Mouse (Mus musculus) heart, postnatal 36 days (tissue): ENCODE results near the gene Rnf115. TPM values are rescaled to one million over a fixed set of nuclear protein-coding genes. Genes with fewer than 3 reads are reported as not detected.

ENCODE experiments used
- DNase-seq, 2 experiments: peaks; one replicate each; pipeline ENCODE4 v3.0.0; 2021 to 2022
- intact Hi-C: fragments of 180-260 bp; cut with DNase I; formaldehyde crosslinking; loops from one replicate; pipeline ENCODE4 v1.15.1; 2025
- total RNA-seq, 2 experiments: library from RNA; stranded (reverse); gene quantifications; 2 replicates each; pipeline ENCODE4 v1.2.3; 2021

Gene Rnf115
- total RNA-seq, 2 experiments from 2014 or later: 19.8 to 27.3 TPM

DNA sequence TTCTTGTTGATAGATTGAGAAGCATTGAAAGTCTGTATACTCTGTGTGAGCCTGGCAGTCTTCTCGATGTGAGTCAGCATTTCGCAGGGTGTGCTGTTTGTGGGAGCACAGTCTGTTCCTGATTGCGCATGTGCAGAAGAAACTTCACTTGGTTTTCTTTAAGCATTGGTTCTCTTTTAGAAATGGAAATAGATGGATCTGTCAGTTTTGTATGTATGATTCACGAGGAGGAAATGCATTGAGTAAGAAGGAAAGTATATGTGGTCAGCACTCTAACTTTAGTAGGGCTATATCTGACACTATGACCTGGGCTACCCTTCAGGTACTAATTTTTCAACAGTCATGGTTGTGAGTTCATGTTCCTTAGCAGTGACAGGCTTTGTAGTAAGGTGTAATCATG is 32.2 kb downstream of the Rnf115 start:
- no peak for DNase-seq
- intact Hi-C loops: no loop called here

DNA sequence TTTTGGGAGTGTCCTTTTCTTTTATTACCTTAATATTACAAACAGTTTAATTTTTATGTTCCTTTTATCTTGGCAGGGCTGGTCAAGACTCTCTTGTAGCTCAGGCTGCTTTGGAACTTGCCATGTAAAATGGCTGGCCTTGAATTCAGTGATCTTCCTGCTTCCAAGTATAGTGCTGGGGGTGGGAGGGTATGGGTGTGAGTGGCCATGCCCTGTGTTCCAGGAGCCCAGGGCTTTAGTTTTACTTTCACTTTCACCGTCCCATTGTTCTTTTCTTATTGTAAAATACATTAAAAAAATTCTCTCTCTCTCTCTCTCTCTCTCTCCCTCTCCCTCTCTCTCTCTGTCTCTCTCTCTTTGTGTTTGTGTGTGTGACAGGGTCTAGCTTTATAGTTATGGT is 37.1 kb downstream of the Rnf115 start:
- intact Hi-C loops: no loop called here
- no peak for DNase-seq

DNA sequence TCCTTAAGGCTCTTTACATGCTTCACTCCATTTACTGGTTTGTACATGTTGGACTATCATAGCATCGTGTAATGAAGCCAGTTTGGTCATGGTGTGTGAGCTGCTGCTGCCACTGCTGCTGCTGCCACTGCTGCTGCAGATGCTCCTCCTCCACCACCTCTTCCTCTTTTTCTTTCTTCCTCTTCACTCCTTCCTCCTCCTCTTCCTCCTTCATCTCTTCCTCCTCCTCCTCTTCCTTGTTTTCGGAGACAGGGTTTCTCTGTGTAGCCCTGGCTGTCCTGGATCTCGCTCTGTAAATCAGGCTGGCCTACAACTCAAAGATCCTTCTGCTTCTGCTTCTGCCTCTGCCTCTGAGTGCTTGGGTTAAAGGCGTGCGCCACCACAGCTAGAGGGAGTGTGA is 42.5 kb downstream of the Rnf115 start:
- no peak for DNase-seq
- intact Hi-C loops: no loop called here

DNA sequence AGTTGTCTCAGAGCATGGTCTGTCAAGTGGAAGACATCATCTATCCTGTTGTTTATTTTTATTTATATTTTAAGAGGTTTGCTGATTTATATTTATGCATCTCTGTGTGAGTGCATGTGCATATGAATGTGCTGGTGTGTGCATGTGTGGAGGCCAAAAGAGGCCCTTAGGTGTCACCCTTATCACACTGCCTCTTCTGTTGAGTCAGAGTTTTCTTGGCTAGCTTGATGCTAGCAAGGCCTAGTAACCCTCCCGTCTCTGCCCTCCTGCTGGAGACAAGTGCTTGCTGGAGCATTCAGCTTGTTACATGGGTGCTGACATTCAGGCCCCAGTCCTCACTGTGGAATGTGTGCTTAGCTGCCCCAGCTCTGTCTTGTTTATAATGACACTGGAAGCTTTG is 45.5 kb downstream of the Rnf115 start:
- intact Hi-C loops: no loop called here
- DNase-seq: no peak

DNA sequence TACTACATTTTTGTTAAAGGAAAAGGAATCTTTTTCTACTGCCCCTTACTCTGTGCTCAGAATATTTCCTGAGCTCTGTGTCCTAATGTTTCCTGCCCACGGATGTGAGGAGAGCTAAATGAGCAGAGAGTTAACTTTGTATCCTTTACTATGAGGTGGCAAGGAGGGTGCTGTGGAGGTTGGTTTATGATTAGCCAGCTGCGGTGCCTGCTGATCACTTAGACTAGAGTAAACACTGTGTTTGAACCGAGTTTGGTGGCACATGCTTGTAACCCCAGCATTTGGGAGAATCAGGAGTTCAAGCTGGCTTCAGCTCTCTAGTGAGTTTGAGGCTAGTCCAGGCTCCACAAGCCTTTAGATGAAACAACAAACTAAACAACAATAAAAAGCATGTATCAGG is 49.7 kb downstream of the Rnf115 start:
- no peak for DNase-seq
- intact Hi-C loops: no loop called here

DNA sequence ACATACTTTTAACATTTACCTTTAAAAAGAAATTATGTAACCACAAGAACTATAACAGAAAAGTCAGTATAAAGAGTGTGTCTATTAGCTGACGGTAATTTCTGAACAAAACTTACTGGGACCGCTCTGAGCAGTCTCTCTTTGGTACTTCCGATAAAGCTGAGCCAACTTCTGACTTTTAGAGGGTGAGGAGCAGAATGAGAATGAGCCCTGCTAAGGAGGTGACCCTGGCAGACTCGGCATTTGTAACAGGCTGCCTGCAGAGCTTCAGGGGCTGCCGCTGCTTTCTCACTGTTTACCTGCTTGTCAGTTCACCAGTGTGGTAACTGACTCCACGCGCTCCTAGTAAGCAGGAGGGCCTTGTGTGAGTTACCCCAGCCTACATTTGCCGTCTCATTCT is 54.8 kb downstream of the Rnf115 start:
- intact Hi-C loops: no loop called here
- DNase-seq: no peak

DNA sequence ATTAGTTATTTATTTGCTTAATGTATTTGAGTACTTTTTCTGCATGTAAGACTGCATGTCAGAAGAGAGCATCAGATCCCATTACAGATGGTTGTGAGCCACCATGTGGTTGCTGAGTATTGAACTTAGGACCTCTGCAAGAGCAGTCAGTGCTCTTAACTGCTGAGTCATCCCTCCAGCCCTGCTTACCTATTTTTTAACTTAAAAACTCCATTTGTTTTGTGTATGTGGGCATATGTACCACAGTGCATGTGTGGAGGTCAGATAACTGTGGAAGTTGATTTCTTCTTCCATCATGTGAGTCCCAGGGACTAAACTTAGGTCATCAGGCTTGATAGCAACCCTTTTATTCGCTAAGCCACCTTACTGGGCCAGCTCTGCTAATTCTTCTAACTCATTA is 60.3 kb downstream of the Rnf115 start:
- DNase-seq: no peak
- intact Hi-C loops: no loop called here

DNA sequence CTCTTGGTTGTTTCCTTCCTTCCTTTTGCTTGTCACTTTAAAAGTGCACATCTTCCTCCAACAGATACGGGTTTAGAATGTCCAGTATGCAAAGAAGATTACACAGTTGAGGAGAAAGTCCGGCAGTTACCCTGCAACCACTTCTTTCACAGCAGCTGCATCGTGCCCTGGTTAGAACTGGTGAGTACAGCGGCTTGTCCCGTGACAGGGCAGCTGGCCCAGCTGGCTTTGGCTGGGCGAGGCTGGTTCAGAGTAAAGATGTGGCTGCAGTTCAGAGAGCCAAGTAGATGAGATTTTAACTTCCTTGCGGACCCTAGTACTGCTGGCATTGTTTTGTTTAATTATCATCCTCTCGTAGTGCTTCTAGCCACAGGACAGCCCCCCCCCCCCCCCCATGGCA is 61.0 kb downstream of the Rnf115 start:
- DNase-seq: peak in 1 of 2 experiments; percentile 11

DNA sequence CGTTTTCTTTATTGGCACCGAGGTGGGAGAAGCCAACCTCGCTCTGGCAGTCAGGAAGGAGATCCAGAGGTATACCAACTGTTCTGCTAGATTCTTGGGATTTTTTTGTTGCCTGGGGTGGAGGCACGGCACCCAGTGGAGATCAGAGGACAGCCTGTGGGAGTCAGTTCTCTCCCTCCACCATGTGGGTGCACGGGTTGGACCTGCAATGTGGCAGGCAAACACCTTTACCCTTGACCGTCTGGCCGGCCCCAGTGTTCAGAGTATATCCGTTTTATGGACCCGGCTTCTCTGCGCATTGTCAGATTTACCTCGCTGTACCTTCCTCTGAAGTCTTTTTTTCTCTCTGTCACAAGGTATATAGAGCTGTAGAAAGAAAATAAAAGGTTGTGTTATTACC is 72.8 kb downstream of the Rnf115 start:
- intact Hi-C loops: no loop called here
- DNase-seq: no peak

More for the DNA sequence above, 61.0 kb downstream of the Rnf115 start:
- intact Hi-C loops: no loop called here

DNA sequence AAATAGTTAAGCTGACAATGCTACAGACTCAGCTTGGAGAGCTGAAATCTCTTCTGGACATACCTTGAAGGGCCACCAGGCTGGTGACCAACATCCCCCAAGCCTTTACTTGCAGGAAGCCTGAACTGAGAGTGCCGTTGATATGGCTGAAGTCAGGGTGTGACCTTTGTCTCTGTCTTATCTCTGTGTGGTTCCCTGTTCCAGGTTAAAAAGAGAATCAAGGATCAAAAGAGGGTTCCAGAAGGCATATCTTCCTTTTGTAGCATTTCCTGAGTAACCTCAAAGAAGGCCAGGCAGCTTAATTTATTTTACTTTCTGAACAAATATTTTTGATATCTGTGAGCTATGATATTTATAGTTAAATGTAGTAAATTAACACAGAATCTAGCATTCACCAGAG is 74.8 kb downstream of the Rnf115 start:
- intact Hi-C loops: no loop called here
- no peak for DNase-seq

DNA sequence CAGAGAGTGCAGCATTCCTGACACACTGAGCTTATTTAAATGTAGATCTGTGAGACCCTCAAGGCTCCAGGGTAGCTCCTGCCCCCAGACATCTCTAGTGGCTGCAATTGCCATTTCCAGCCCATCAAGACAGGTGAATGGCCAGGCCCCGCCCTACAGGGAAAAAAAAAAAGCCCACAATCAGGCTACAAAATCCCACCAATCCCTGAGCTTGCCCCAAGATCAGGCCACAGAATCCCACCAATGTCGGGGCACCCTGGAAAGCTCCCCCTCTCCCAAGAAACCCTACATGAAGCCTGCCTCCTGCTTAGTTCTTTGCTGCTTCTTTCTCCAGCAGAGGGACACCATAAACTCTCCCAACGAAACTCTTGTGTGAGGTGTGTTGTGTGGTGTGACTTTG is 80.7 kb downstream of the Rnf115 start:
- no peak for DNase-seq
- intact Hi-C loops: no loop called here

DNA sequence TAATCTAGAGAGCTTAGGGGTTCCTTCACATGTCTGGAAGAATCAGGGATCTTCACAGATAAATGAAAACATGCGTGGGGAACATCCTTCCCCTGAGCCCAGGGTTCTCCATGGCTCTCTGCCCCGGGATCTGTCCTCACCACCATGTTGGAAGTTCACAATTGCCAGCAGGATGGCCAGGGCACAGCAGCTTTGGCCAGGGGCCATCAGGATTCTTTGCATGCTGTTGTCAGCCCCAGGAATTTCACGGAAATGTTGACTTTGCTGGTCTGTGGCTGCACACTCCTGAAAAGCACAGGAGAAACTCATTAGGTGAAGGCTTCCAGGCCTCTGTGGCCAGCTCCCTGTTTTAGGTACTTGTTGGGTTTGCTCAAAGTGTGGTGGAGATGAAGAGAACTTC is 81.2 kb downstream of the Rnf115 start:
- no peak for DNase-seq

DNA sequence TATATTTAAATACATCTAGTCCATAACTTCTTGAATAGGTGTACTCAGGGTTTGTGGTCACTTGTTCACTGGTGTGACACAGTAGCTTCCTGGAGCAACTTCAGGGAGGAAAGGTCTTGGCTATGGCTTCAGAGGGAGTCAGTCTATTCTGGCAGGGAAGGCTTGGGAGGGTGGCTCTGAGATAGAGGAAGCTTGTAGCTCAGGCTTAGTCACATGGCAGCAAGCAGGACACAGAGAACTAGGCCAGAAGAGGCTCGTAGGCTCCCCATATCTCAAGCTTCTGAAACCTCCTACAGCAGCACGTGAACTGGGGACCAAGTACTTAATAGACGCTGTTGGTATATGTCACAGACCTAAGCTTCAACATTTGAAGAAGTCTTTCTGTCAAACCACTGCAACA is 83.8 kb downstream of the Rnf115 start:
- no peak for DNase-seq
- intact Hi-C loops: loop anchor here (5.0 kb wide), 1 partner anchor 84 kb away; the partner anchor contains the start of genes Polr3c and Rnf115

More for the DNA sequence above, 81.2 kb downstream of the Rnf115 start:
- intact Hi-C loops: no loop called here

DNA sequence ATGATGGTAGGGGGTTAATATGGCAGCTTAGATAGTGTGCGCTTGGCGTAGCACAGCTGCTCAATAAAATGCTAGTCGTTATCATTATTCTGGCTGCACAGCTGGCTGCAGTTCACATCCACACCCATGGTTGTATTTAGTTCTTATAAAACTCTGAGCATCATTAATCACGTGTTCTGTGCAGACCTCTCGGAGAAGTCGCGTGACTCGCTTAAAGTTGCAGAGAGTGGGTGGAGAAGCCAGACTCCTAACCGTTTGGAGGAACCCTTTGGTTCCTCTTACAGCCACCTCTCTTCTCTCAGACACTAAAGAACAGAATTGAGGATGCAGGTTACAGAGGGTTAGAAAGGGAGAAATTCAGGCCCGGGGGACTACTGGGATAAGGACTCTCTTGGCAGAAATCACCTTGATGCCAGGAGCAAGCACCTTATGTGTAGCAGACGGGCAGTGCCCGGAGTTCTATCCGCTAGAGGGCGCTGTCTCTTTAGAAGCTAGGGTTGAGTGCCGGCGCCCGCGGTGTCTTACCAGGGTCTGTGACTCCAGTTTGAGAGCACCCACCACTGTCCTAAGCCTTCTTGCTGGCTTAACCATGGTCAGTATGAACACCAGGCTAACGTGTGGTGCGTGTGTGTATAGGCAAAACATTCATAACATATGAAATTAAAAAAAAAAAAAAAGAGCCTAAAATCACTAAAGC is 85.1 kb downstream of the Rnf115 start:
- peak; percentile 79 to 84 for DNase-seq
- intact Hi-C loops: loop anchor here (5.0 kb wide), 1 partner anchor 85 kb away; the partner anchor contains the start of genes Polr3c and Rnf115

DNA sequence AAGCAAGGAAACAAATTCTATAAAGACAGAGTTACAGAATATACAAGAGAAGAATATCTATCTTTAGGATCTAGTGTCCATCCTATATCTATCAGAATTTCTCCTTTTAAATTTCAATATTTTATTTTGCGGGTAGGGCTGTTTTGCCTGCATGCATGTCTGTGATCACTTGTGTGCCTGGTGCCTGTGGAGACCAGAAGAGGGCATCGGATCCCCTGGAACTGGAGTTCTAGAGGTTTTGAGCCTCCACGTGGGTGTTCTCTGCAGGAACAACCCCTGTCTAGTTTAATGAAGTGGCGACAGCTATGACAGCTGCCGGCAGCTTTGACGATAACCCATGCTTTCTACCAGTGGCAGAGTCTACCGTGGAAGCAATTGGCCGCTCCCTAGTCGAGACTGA is 85.6 kb downstream of the Rnf115 start:
- intact Hi-C loops: loop anchor here (5.0 kb wide), 1 partner anchor 86 kb away; the partner anchor contains the start of genes Polr3c and Rnf115
- DNase-seq: peak; percentile 17 to 26

DNA sequence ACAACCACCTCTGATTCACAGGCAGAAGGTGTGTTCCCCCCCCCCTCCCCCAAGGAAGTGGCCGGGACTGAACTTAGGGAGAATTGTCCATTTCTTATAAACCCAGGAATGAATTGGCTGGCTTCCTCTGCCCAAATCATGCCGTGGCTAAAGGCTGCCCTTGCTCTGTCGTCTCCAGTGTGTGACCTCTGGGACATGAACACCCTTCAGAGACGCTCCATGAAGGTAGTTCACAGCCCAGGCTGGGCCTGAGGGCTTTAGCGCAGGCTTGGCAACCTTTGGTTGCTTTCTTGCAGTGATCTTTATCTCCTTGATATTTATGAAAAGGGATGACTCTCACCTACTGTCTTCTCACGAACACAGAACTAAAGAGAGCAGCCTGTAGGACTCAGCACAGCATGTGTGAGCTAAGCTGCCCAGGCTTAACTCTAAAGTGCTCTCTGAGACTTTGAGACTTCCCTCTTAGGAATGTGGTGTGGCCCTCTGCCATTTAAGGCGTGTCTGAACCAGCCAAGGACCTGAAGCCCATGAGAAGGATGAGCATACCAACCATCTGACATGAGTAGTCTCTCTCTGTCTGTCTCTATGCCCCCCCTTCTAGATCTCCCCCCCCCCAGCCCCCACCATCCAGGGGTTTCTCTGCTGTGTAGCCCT is 86.3 kb downstream of the Rnf115 start:
- no peak for DNase-seq
- intact Hi-C loops: loop anchor here (5.0 kb wide), 1 partner anchor 86 kb away; the partner anchor contains the start of genes Polr3c and Rnf115

DNA sequence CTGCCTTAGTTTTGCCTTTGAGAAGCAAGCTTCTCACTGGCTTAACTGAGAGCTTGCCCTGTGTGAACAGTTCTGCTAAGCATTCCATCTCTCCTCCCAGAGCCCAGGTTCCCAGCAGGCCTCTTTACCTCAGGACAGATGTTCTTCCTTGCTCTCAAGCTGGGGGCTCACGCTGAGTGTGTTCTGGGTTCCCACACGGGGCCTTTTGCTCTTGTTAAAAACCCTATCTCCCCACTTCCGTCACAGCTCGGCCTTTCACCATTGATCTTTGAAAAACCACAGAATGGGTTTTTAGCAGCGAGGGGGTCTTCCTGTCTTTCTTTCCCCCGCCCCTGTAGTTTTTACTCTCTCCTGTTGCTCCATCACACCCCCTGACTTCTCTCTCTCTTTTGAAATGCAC is 86.9 kb downstream of the Rnf115 start:
- no peak for DNase-seq
- intact Hi-C loops: loop anchor here (5.0 kb wide), 1 partner anchor 87 kb away; the partner anchor contains the start of genes Polr3c and Rnf115

DNA sequence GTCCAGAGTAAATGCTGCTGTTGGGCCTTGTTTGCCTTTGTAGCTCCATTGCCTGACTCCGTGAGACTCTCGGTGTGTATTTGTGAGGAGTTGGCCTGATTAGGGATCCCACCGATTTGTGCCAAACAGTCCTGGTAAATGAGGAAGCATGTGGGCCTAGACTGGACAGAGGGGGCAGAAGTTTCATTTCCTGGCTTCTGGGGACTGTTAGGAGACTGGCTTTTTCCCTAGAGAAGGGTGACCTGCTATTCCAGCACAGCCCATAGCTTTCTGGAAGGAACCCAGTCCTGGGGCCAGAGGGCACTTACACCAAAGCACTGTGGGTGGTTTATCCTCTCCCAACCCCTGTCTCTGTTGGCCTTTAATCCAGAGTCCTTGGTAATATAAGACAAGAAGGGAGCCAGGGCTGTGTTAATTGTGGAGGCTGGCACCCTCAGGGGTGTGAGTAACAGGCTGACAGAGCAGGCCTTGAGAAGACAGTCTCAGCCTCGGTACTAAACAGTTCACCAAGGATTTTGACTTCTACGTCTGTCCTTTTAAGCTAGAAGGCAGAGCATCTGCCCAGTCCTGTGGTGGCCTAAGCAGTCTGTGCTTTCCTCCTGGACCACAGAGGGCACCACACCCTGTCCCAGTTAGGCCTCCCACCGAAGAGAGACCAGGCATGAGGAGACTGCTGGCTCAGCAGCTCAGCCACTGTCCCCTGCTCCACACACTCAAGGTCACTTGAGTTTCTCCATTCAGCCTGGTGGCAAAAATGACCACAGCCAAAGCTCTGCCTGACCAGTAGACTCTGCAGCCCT is 92.9 kb downstream of the Rnf115 start:
- DNase-seq: no peak
- intact Hi-C loops: no loop called here

DNA sequence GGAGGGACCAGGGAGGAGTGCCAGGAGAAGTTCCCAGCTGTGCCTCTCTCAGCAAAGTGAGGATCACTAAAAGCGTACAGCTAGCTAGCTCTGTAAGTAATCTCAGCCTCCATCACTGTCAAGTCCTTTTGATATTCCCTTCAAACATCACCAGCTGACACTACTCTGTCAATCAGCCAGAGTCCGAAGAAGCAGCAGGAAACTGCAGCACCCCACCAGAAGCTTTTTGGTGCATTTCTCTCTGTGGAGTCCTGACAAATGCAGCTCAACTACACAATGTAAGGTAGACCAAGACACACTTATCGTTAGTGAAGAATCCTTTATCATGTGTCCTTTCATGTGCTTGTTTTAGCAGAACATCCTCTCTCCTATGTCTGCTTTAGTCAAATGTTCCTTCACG is 94.1 kb downstream of the Rnf115 start:
- intact Hi-C loops: no loop called here
- DNase-seq: no peak

DNA sequence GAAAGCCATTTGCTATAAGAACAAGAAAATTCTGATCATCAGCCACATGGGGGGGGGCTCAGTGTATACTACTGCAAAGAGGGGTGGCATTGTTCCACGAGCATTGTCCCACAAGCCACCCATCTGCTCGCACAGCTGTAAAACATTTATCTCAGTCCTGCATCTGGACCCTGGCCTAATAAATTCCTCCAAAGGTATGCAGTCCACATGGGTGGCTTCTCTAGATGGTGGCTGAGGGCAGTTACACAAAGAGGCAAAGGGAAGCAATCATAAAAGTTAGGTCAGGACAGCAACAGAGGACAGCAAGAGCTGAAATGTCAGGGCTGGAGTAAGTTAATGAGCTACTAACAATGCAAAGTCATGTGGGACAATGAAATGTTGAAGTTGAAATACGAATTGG is 96.2 kb downstream of the Rnf115 start:
- intact Hi-C loops: no loop called here
- DNase-seq: no peak

DNA sequence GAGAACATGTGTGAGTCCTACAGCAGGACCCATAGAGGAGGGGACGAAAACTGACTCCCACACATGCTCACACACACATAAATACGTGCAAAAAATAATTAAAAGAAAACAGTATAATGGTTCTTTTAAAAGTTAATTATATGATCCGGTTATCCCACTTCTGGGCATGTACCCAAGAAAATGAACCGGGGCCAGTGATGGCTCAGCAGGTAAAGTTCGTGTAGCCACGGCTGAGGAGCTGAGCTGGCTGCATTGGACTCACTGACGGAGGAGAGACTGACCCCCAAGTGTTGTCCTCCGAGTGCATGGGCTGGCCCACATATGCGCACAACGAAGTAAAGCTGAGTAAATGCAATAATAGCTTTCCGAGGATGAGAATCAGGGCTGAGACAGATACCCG is 97.2 kb downstream of the Rnf115 start:
- intact Hi-C loops: no loop called here
- DNase-seq: no peak
